Mouse (Mus musculus) adrenal gland, adult 18-20 months (tissue): ENCODE data around the gene Ccdc78. TPM values are rescaled to one million over a fixed set of nuclear protein-coding genes. Genes with fewer than 3 reads are reported as not detected.

Source experiments
- DNase-seq, 2 experiments: peaks; one replicate each; pipeline ENCODE4 v3.0.0; 2021 to 2022; ENCODE audit warnings: low spot score in 2 of 2
- microRNA-seq, 2 experiments: library from miRNA; unstranded; fragments of <30 nt; microRNA quantifications; one replicate each; pipeline ENCODE4 v1.2.0; 2021; ENCODE audit warnings: borderline number of aligned reads in 2 of 2
- total RNA-seq, 2 experiments: library from RNA; stranded (reverse); gene quantifications; 1 replicate in 1 of 2; 2 replicates in 1 of 2; pipeline ENCODE4 v1.2.3; 2021

The Ccdc78 gene
- total RNA-seq, 2 experiments from 2014 or later = not detected

GRCm38 (mm10) chr17:25831451-25832281 is 45.3 kb downstream of the Ccdc78 start:
- DNase-seq = no peak

GRCm38 (mm10) chr17:25832436-25833290 is 46.3 kb downstream of the Ccdc78 start:
- peak; percentile 99 for DNase-seq

DNA sequence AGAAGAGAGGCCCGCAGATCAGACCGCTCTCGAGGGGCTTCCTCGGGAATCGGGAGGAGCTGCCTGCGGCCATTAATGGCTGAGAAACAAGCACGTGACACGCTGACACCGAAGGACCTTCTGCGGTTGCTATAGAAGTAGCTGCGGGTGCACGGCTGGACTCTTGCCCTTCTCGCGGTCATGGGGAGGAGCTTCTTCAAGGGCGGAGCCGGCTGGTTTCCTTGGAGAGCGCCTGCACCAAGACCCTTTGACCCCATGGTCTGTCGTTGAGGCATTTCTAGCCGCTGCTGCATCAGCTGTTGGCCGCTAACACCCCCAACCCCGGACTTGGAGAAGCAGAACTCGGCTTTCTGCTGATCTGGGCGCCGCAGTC is 46.9 kb downstream of the Ccdc78 start, which contains the start of gene Stub1:
TSS of gene Stub1 (minus strand) at position 114 of the 373 bp plus-strand sequence.
- DNase-seq = peak; percentile 85 to 88

- DNase-seq = no peak
Measured at GRCm38 (mm10) chr17:25833961-25834594, 47.7 kb downstream of the Ccdc78 start.

DNA sequence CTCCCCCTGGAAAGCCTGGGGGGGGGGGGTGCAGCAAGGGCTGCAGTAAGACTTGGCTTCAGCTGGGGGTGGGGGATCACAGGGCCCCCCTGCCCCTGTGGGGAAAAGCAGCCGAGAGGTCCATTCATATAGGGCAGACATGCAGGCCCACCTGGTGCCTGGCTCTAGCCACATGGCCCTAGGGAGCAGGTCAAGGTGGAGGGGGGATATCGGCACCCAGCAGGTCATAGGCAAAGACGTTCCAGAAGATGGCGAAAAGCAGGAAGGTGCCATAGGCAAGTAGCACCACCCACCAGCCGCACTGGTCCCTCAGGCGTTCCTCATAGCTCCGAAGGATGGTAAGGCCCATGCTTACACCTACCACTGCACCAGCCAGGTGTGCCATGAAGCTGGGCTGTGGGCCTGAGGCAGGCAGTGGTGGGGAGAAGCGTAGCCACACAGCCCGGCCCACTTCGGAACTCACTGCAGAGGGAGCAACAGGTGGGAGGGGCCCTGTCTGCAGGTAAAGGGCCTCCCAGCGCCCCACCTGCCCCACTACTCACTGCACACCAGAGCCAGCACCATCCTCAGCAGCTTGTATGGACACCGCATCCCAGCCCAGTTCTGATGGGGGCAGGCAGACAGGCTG is 48.3 kb downstream of the Ccdc78 start:
- DNase-seq = no peak

- no peak for DNase-seq
Measured at GRCm38 (mm10) chr17:25835301-25835700, 48.9 kb downstream of the Ccdc78 start.

DNA sequence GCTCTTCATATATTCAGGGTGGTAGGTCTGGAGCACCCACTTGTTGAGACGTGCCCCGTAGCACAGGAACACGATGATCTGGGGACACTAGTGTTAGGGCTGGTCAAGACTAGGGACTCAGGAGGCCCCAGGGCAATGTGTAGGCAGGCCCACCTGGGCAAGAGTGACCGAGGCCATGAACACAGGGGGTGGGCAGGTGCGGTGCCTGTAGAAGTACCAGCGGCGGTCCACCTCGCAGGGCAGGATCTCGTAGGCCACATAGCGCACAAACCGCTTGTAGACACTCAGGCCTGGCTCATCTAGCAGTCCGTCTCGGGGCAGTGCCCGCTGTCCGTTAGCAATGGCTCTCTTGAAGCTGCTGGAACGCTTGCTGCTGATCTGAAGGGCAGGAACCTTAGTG is 49.4 kb downstream of the Ccdc78 start:
- no peak for DNase-seq

DNA sequence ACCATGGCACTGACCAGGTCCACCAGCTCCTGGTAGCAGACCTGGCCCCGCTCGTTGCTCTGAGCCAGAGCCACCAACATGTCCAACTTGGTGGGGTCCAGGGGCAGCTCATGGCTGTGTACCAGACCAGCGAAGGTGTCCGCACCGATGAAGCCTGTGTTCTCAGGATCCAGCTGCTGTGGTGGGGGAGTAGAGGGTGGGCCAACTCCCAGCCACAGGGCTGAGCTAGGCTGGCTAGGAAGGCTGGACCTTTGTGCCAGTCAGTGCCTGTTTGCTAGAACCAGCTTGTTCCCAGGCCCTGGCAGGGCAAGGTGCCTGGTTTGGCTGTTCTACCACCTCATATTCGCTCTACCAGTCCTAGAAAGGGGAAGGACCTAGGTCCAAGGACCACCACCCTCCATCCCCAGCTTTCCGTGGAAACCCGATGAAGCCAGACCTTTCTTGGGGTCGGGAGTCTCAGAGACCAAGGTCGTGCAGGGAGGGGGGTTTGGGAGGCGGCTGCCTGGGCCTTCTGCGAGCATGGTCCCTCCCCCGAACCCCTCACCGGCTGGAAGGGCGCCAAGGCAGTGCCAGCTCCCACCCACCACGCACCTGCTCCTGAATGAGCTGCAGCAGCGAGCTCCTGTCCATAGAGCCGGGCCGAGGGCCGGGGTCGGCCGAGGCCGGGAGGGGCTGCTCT is 50.2 kb downstream of the Ccdc78 start:
- DNase-seq = no peak

GRCm38 (mm10) chr17:25837076-25837410 is 50.7 kb downstream of the Ccdc78 start, which contains the start of gene Rhbdl1:
Gene Rhbdl1 (minus strand): TSS chr17:25837295.
- peak; percentile 68 to 77 for DNase-seq

DNA sequence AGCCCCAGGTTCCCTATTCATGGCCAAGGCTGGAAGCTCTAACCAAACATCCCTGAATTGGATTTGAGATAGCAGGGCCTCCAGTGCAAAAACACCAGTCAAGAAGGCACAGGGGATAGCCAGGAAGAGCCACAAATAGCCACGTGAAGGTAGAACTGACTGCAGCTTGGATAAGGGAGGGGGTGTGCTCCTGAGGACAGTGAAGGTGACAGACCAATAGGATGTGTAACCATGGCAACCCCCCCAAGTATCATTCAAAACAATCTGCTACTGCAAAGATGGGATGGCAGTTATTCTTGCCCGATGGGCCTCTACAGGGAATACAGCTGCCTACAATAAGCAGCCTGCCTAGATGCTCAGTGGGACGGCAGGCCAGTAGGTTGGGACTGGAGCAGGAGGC is 51.2 kb downstream of the Ccdc78 start:
- no peak for DNase-seq

DNA sequence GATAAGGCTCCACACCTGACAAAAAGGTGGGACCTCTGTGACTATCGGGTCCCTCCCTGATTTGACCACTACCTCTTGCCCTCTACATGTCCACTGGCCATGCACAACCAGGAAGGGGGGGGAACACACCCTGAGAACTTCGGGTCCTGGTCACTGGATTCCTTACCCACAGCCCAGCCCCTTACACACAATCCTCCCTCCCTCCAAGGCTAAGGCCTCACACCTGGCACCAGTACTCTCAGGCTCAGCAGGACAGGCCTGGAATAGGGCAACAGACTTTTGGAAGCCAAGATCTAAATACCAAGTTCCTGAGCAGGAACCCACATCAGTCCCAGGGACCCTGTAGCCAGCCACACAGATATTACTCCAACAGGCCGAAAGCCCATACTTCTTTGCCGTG is 52.5 kb downstream of the Ccdc78 start:
- no peak for DNase-seq

- DNase-seq = no peak
Measured at GRCm38 (mm10) chr17:25839455-25840235, 53.3 kb downstream of the Ccdc78 start.

Small RNAs within 50 kb of the gene (microRNA-seq; reads per million reads assigned to microRNA genes)
- gene Gm25083 (0 reads per million in 2 experiments), gene Mir3082 (1.9 to 2.4 reads per million in 2 experiments), gene Mir6966 (0 to 1.4 reads per million in 2 experiments)

Other genes with a start within 250 kb of the Ccdc78 start
- gene Sox8, start 215.9 kb upstream of the Ccdc78 start, total RNA-seq = 1 to 10 TPM in 1 of 2 experiments, under 1 TPM in 1; 0.73 to 1.6 TPM
- 10 to 100 TPM; 36.9 to 38.7 TPM for gene Lmf1, start 207.5 kb upstream of the Ccdc78 start, total RNA-seq
- gene Gng13, start 69.4 kb upstream of the Ccdc78 start, total RNA-seq = 1 to 10 TPM in 1 of 2 experiments, not detected in 1; 1.1 TPM
- gene Chtf18, start 59.2 kb upstream of the Ccdc78 start, total RNA-seq = 1 to 10 TPM; 2.6 to 2.7 TPM
- gene Rpusd1, start 58.9 kb upstream of the Ccdc78 start, total RNA-seq = 10 to 100 TPM; 10.2 to 12.8 TPM
- not detected for gene Mslnl, start 50.5 kb upstream of the Ccdc78 start, total RNA-seq
- gene Msln, start 32.2 kb upstream of the Ccdc78 start, total RNA-seq = 10 to 100 TPM in 1 of 2 experiments, 1 to 10 TPM in 1; 6.5 to 11.5 TPM
- gene Narfl, start 12.8 kb upstream of the Ccdc78 start, total RNA-seq = 10 to 100 TPM; 35.8 to 37.1 TPM
- 10 to 100 TPM; 17.4 to 23.7 TPM for gene Haghl, start 907 bp upstream of the Ccdc78 start, total RNA-seq
- gene Fam173a, start 6.3 kb downstream of the Ccdc78 start, total RNA-seq = 10 to 100 TPM; 78.0 to 89.1 TPM
- gene AC134908.4, start 9.1 kb downstream of the Ccdc78 start, total RNA-seq = 1 to 10 TPM in 1 of 2 experiments, not detected in 1; 1.4 TPM
- 10 to 100 TPM; 23.7 to 25.7 TPM for gene Metrn, start 10.6 kb downstream of the Ccdc78 start, total RNA-seq
- gene Fbxl16, start 22.5 kb downstream of the Ccdc78 start, total RNA-seq = 10 to 100 TPM; 20.3 to 61.4 TPM
- 10 to 100 TPM; 15.7 to 20.2 TPM for gene Wdr24, start 37.0 kb downstream of the Ccdc78 start, total RNA-seq
- 100 to 1,000 TPM in 1 of 2 experiments, 10 to 100 TPM in 1; 89.7 to 107 TPM for gene Jmjd8, start 42.3 kb downstream of the Ccdc78 start, total RNA-seq
- gene Stub1, start 46.8 kb downstream of the Ccdc78 start, total RNA-seq = 100 to 1,000 TPM; 142 to 175 TPM
- gene Rhbdl1, start 50.7 kb downstream of the Ccdc78 start, total RNA-seq = 10 to 100 TPM; 13.6 to 18.4 TPM
- 10 to 100 TPM in 1 of 2 experiments, 1 to 10 TPM in 1; 9.3 to 13.1 TPM for gene Gm20683, start 55.2 kb downstream of the Ccdc78 start, total RNA-seq
- 100 to 1,000 TPM; 110 TPM for gene Rhot2, start 58.3 kb downstream of the Ccdc78 start, total RNA-seq
- gene Wdr90, start 74.9 kb downstream of the Ccdc78 start, total RNA-seq = 10 to 100 TPM; 16.7 to 18.0 TPM
- gene Mcrip2, start 82.2 kb downstream of the Ccdc78 start, total RNA-seq = 100 to 1,000 TPM; 302 to 373 TPM
- 100 to 1,000 TPM in 1 of 2 experiments, 10 to 100 TPM in 1; 97.4 to 106 TPM for gene Mettl26, start 88.5 kb downstream of the Ccdc78 start, total RNA-seq
- gene Wfikkn1, start 94.3 kb downstream of the Ccdc78 start, total RNA-seq = 1 to 10 TPM in 1 of 2 experiments, under 1 TPM in 1; 0.93 to 2.0 TPM
- gene Rab40c, start 133.1 kb downstream of the Ccdc78 start, total RNA-seq = 10 to 100 TPM; 20.6 to 32.6 TPM
- gene Pigq, start 158.4 kb downstream of the Ccdc78 start, total RNA-seq = 100 to 1,000 TPM; 110 to 111 TPM
- gene Nhlrc4, start 158.4 kb downstream of the Ccdc78 start, total RNA-seq = not detected
- gene A930017K11Rik, start 166.0 kb downstream of the Ccdc78 start, total RNA-seq = not detected
- 10 to 100 TPM; 22.6 to 24.4 TPM for gene Capn15, start 199.2 kb downstream of the Ccdc78 start, total RNA-seq